Mouse (Mus musculus) liver, embryonic 14.5 days (tissue): ENCODE data around the gene Smad3.

Experiments
- CTCF ChIP-seq: IDR thresholded peaks from 2 replicates; pipeline ENCODE4 v1.5.1; 2016; ENCODE audit warnings: antibody characterized with exemption, low read depth, control low read depth
- EP300 ChIP-seq: IDR thresholded peaks from 2 replicates; pipeline ENCODE4 v1.6.1; 2016; ENCODE audit warnings: antibody characterized with exemption, low read depth

- TF ChIP-seq EP300: no peak; the same call in 1 of the 2 replicates
- no peak for TF ChIP-seq CTCF
Observed at GRCm38 (mm10) chr9:63744595-63744994, 13.2 kb downstream of the Smad3 start.
